Mouse (Mus musculus) heart, postnatal 0 days (tissue): ENCODE measurements around the gene Ttc7b. TPM values are rescaled to one million over a fixed set of nuclear protein-coding genes. Genes with fewer than 3 reads are reported as not detected.

ENCODE experiments used
- ATAC-seq: fragments of 200-750 bp; cut with Nextera tagmentation; 2 replicates; pipeline ENCODE4 v1.8.0; 2017; ENCODE audit warnings: low read depth, moderate number of reproducible peaks, moderate library complexity; ENCODE audit not compliant: insufficient read depth
- DNase-seq: peaks from one replicate; pipeline ENCODE4 v3.0.0-alpha.2; 2016; ENCODE audit warnings: low spot score
- H3K27ac ChIP-seq: fragments of 300-500 bp; sonication (generic); 2 replicates; pipeline ENCODE4 v1.5.1; 2014; ENCODE audit warnings: low read depth, mild to moderate bottlenecking
- H3K27me3 ChIP-seq: fragments of 300-500 bp; sonication (generic); 2 replicates; pipeline ENCODE4 v1.6.1; 2014; ENCODE audit warnings: low read length, mixed read lengths; ENCODE audit not compliant: control insufficient read depth, insufficient read depth
- H3K36me3 ChIP-seq: fragments of 300-500 bp; sonication (generic); replicated peaks from 2 replicates; pipeline ENCODE4 v1.6.1; 2014; ENCODE audit warnings: low read length, mixed read lengths; ENCODE audit not compliant: control insufficient read depth, insufficient read depth
- H3K4me1 ChIP-seq: fragments of 300-500 bp; sonication (generic); 2 replicates; pipeline ENCODE4 v1.6.1; 2014; ENCODE audit warnings: antibody characterized with exemption; ENCODE audit not compliant: control insufficient read depth, insufficient read depth
- H3K4me2 ChIP-seq: fragments of 300-500 bp; sonication (generic); 2 replicates; pipeline ENCODE4 v1.6.1; 2014; ENCODE audit warnings: low read depth, mild to moderate bottlenecking, low read length, moderate library complexity
- H3K4me3 ChIP-seq: fragments of 300-500 bp; sonication (generic); 2 replicates; pipeline ENCODE4 v1.5.1; 2014; ENCODE audit warnings: low read depth, low read length
- H3K9ac ChIP-seq: fragments of 300-500 bp; sonication (generic); replicated peaks from 2 replicates; pipeline ENCODE4 v1.6.1; 2014; ENCODE audit warnings: low read depth, low read length, mixed read lengths
- H3K9me3 ChIP-seq: fragments of 300-500 bp; sonication (generic); replicated peaks from 2 replicates; pipeline ENCODE4 v1.6.1; 2016; ENCODE audit warnings: low read length; ENCODE audit not compliant: control insufficient read depth
- CTCF ChIP-seq: IDR thresholded peaks from 2 replicates; pipeline ENCODE4 v1.5.1; 2016; ENCODE audit warnings: antibody characterized with exemption, control low read depth, low read depth
- EP300 ChIP-seq: IDR thresholded peaks from 2 replicates; pipeline ENCODE4 v1.6.1; 2016; ENCODE audit warnings: antibody characterized with exemption, low read depth
- WGBS: fragments of 180-500 bp; shearing (Covaris S2); extraction: QIAGEN DNeasy Blood & Tissue Kit; methylation state at CpG from one replicate; pipeline ENCODE4 v1.1.7; 2014; 5-methylcytosine and 5-hydroxymethylcytosine counted together
- polyA plus RNA-seq: library from polyadenylated mRNA; unstranded; fragments of >200 nt; fragmentation: Nextera tagmentation; extraction: Ambion mirVana; gene quantifications from 2 replicates; pipeline ENCODE4 v1.2.1, GENCODE M21; 2015
- total RNA-seq: library from RNA; depleted of rRNA; stranded (reverse); fragments of >200 nt; gene quantifications from 2 replicates; pipeline ENCODE4 v1.2.3, GENCODE M21; 2014; ENCODE audit warnings: low replicate concordance; rRNA removed

Gene Ttc7b
- total RNA-seq (29.4 and 37.8 TPM in 2 replicates), polyA plus RNA-seq (5.9 and 6.7 TPM in 2 replicates)

- TF ChIP-seq CTCF (peak; percentile 31), EP300 (no peak)
- Histone ChIP-seq H3K4me2 (peak within 1 kb of the TSS; percentile 72), H3K4me1 (peaks cover 23% of the 10 kb centered on the region), H3K9me3 (no peaks in the 10 kb centered on the region), H3K27ac (peak within 1 kb of the TSS; percentile 78), H3K36me3 (no peaks in the 10 kb centered on the region), H3K9ac (peak within 1 kb of the TSS; percentile 88), H3K4me3 (peak within 1 kb of the TSS; percentile 71), H3K27me3 (no peaks in the 10 kb centered on the region)
- ATAC-seq (peak; percentile 83), DNase-seq (peak; percentile 30)
- 2% methylated on average over 42 of the region's 42 CpGs for WGBS
Measured at GRCm38 (mm10) chr12:100520794-100521186, at the start of gene Ttc7b. Gene Ttc7b, minus strand, starts transcription at chr12:100520826.

- no peak overlapping the region for H3K9ac ChIP-seq
- ATAC-seq (no peak), DNase-seq (no peak)
- H3K9me3 ChIP-seq = no peaks in the 10 kb centered on the region
- TF ChIP-seq EP300 = no peak
- no peak for TF ChIP-seq CTCF
- H3K27me3 ChIP-seq = no peaks in the 10 kb centered on the region
- WGBS = 86% methylated on average over 7 of the region's 7 CpGs
- no peak overlapping the region for H3K27ac ChIP-seq
- H3K36me3 ChIP-seq = peaks cover 15% of the 10 kb centered on the region; the same call in 1 of the 2 replicates
- H3K4me2 ChIP-seq = no peak overlapping the region
- H3K4me1 ChIP-seq = no peaks in the 10 kb centered on the region
- H3K4me3 ChIP-seq = no peak overlapping the region
Measured at GRCm38 (mm10) chr12:100568831-100569230, 48.2 kb upstream of the Ttc7b start.

GRCm38 (mm10) chr12:100568105-100568504, 47.5 kb upstream of the Ttc7b start:
- TF ChIP-seq CTCF (no peak), EP300 (no peak)
- no peak overlapping the region for H3K9ac ChIP-seq
- no peaks in the 10 kb centered on the region for H3K27me3 ChIP-seq
- no peak overlapping the region for H3K4me2 ChIP-seq
- WGBS = 74% methylated on average over 6 of the region's 6 CpGs
- H3K4me1 ChIP-seq = no peaks in the 10 kb centered on the region
- no peak for DNase-seq
- H3K9me3 ChIP-seq = no peaks in the 10 kb centered on the region
- H3K36me3 ChIP-seq = peaks cover 19% of the 10 kb centered on the region; the same call in 1 of the 2 replicates
- H3K4me3 ChIP-seq = no peak overlapping the region
- H3K27ac ChIP-seq = no peak overlapping the region
- no peak for ATAC-seq

- H3K27ac ChIP-seq = no peak overlapping the region
- no peak overlapping the region for H3K9ac ChIP-seq
- no peak overlapping the region for H3K4me3 ChIP-seq
- ATAC-seq (no peak), DNase-seq (no peak)
- H3K9me3 ChIP-seq = no peaks in the 10 kb centered on the region
- no peaks in the 10 kb centered on the region for H3K27me3 ChIP-seq
- TF ChIP-seq CTCF (no peak), EP300 (no peak)
- 71% methylated on average over 3 of the region's 3 CpGs for WGBS
- no peaks in the 10 kb centered on the region for H3K4me1 ChIP-seq
- peaks cover 24% of the 10 kb centered on the region; the same call in 1 of the 2 replicates for H3K36me3 ChIP-seq
- no peak overlapping the region for H3K4me2 ChIP-seq
Measured at GRCm38 (mm10) chr12:100567627-100568026, 47.0 kb upstream of the Ttc7b start.

- Histone ChIP-seq H3K27me3 (no peaks in the 10 kb centered on the region), H3K4me2 (no peak overlapping the region), H3K9me3 (no peaks in the 10 kb centered on the region), H3K27ac (no peak overlapping the region), H3K4me3 (no peak overlapping the region), H3K36me3 (peaks cover 18% of the 10 kb centered on the region), H3K9ac (no peak overlapping the region), H3K4me1 (no peaks in the 10 kb centered on the region)
- no peak for DNase-seq
- WGBS = 84% methylated on average over 6 of the region's 6 CpGs
- no peak for TF ChIP-seq EP300
- TF ChIP-seq CTCF = no peak
- no peak for ATAC-seq
Measured at GRCm38 (mm10) chr12:100553675-100554074, 33.0 kb upstream of the Ttc7b start.

- Histone ChIP-seq H3K4me3 (no peak overlapping the region), H3K4me2 (no peak overlapping the region), H3K27me3 (no peaks in the 10 kb centered on the region), H3K9ac (no peak overlapping the region), H3K27ac (no peak overlapping the region), H3K4me1 (no peaks in the 10 kb centered on the region), H3K36me3 (peaks cover 18% of the 10 kb centered on the region), H3K9me3 (no peaks in the 10 kb centered on the region)
- 70% methylated on average over 1 of the region's 1 CpGs for WGBS
- TF ChIP-seq EP300 (no peak), CTCF (no peak)
- ATAC-seq (no peak), DNase-seq (no peak)
Measured at GRCm38 (mm10) chr12:100551972-100552371, 31.3 kb upstream of the Ttc7b start.
